13 mouse cellular contexts compared by ENCODE assay signal in genomic region chr6:112879154-112879553, GRCm38 (mm10).
DNase-seq lines count a peak whose midpoint lies in the region; ATAC-seq lines count a peak whose summit lies in the region.
"Had no signal": no experiment of that assay in that cellular context is flagged by ENCODE, and none has a peak within 500 bp of the region (broad histone marks: within the 10 kb centered on the region; RNA-seq: fewer than 3 reads in every experiment).

No protein-coding gene starts in this region.

- DNase-seq in frontal cortex, postnatal 10 days (ENCODE audit: low spot score in 2 of 2), result peak; percentile 43 to 45
- no peak for DNase-seq in frontal cortex, postnatal 25 days (ENCODE audit: low spot score in 2 of 2)
- peak; percentile 34 for DNase-seq in adrenal gland, postnatal 25 days
- DNase-seq in embryonic facial prominence, embryonic 10.5 days (ENCODE audit: low spot score), result no peak
- DNase-seq in left cerebral cortex, postnatal 14 days (ENCODE audit: low spot score in 2 of 2), result peak; percentile 60 to 62
- no peak for DNase-seq in embryo, embryonic 10.5 days (ENCODE audit: low spot score)
- DNase-seq in spleen, postnatal 4 days (ENCODE audit: low spot score in 2 of 2), result no peak
- DNase-seq: kidney, adult 18-20 months; thymus, adult 2 months had no signal

- peaks cover 32% of the 10 kb centered on the region for H3K4me1 ChIP-seq in embryonic facial prominence, embryonic 10.5 days
- H3K4me1 ChIP-seq: heart, embryonic 10.5 days had no signal

- intact Hi-C loops in left cerebral cortex, postnatal 14 days (cut with DNase I), result no loop called here

- no peaks in the 10 kb centered on the region for H3K27me3 ChIP-seq in embryonic facial prominence, embryonic 10.5 days (replicated peaks; ENCODE audit: low read depth, poor library complexity, severe bottlenecking)
- H3K27me3 ChIP-seq: embryonic facial prominence, embryonic 13.5 days; limb, embryonic 15.5 days had no signal

- H3K9me3 ChIP-seq in embryonic facial prominence, embryonic 10.5 days, result no peaks in the 10 kb centered on the region
- H3K9me3 ChIP-seq: embryonic facial prominence, embryonic 13.5 days; heart, embryonic 10.5 days; limb, embryonic 15.5 days had no signal

- no peak overlapping the region for H3K4me3 ChIP-seq in embryonic facial prominence, embryonic 10.5 days
- H3K4me3 ChIP-seq: embryonic facial prominence, embryonic 13.5 days; heart, embryonic 10.5 days; limb, embryonic 15.5 days had no signal

- peak overlapping the region; percentile 84; the same call in 1 of the 2 replicates for H3K27ac ChIP-seq in embryonic facial prominence, embryonic 10.5 days (replicated peaks)
- H3K27ac ChIP-seq: heart, embryonic 10.5 days had no signal

- no peak for ATAC-seq in activated CD4-positive, CD25-positive, alpha-beta regulatory T cell, adult 4 months

- WGBS in embryonic facial prominence, embryonic 10.5 days, result 92% methylated on average over 5 of the region's 5 CpGs

- no peaks in the 10 kb centered on the region for H3K36me3 ChIP-seq in embryonic facial prominence, embryonic 10.5 days (replicated peaks)
- H3K36me3 ChIP-seq: embryonic facial prominence, embryonic 13.5 days; heart, embryonic 10.5 days; limb, embryonic 15.5 days had no signal

Comparison
In these comparisons a context has a peak if more than half of its experiments do, and no peak if none do; other contexts are left out.
1. DNase-seq: peak in frontal cortex, postnatal 10 days (2 of 2), adrenal gland, postnatal 25 days (single experiment) and left cerebral cortex, postnatal 14 days (2 of 2); none in frontal cortex, postnatal 25 days (0 of 2), embryonic facial prominence, embryonic 10.5 days (single experiment), embryo, embryonic 10.5 days (single experiment) and spleen, postnatal 4 days (0 of 2).